Mouse (Mus musculus): ENCODE measurements around the gene Gnat1. TPM values are rescaled to one million over a fixed set of nuclear protein-coding genes. Genes with fewer than 3 reads are reported as not detected.
A peak's percentile ranks its signal among the peaks of the same experiment; 100 is the strongest.

Gene Gnat1
- polyA plus RNA-seq, 1 experiment from 2014 or later: 2.9 TPM

- 83% methylated on average over 4 of the region's 4 CpGs for WGBS
- Histone ChIP-seq H3K9me3 (replicated peaks) (no peaks in the 10 kb centered on the region), H3K27ac (replicated peaks) (no peak overlapping the region), H3K4me3 (replicated peaks) (no peak overlapping the region), H3K9ac (replicated peaks) (no peak overlapping the region), H3K4me2 (no peak overlapping the region), H3K36me3 (no peaks in the 10 kb centered on the region), H3K27me3 (replicated peaks) (no peaks in the 10 kb centered on the region), H3K4me1 (peaks cover 23% of the 10 kb centered on the region)
- no peak for ATAC-seq (ENCODE audit: low FRiP score)
Measured at GRCm38 (mm10) chr9:107654585-107654984, 24.9 kb downstream of the Gnat1 start.

GRCm38 (mm10) chr9:107653474-107653873, 26.0 kb downstream of the Gnat1 start:
- Histone ChIP-seq H3K27ac (replicated peaks) (no peak overlapping the region), H3K4me3 (replicated peaks) (no peak overlapping the region), H3K9me3 (replicated peaks) (no peaks in the 10 kb centered on the region), H3K9ac (replicated peaks) (no peak overlapping the region), H3K27me3 (replicated peaks) (no peaks in the 10 kb centered on the region), H3K4me2 (no peak overlapping the region), H3K36me3 (no peaks in the 10 kb centered on the region), H3K4me1 (peaks cover 17% of the 10 kb centered on the region)
- 81% methylated on average over 2 of the region's 2 CpGs for whole genome bisulfite sequencing
- no peak for ATAC-seq (ENCODE audit: low FRiP score)

GRCm38 (mm10) chr9:107650708-107651481, 28.6 kb downstream of the Gnat1 start:
- H3K4me2 ChIP-seq: no peak overlapping the region
- no peaks in the 10 kb centered on the region for H3K9me3 ChIP-seq (replicated peaks)
- peaks cover 17% of the 10 kb centered on the region for H3K4me1 ChIP-seq
- WGBS: 25% methylated on average over 12 of the region's 12 CpGs
- H3K36me3 ChIP-seq: no peaks in the 10 kb centered on the region
- H3K27me3 ChIP-seq (replicated peaks): no peaks in the 10 kb centered on the region
- peak; percentile 85 for ATAC-seq (ENCODE audit: low FRiP score)
- H3K27ac ChIP-seq (replicated peaks): peak overlapping the region; percentile 68
- no peak overlapping the region for H3K9ac ChIP-seq (replicated peaks)
- H3K4me3 ChIP-seq (replicated peaks): no peak overlapping the region

GRCm38 (mm10) chr9:107650225-107650624, 29.3 kb downstream of the Gnat1 start:
- 63% methylated on average over 7 of the region's 7 CpGs for WGBS
- H3K27me3 ChIP-seq (replicated peaks): no peaks in the 10 kb centered on the region
- ATAC-seq (ENCODE audit: low FRiP score): no peak

GRCm38 (mm10) chr9:107648767-107649166, 30.7 kb downstream of the Gnat1 start:
- H3K4me1 ChIP-seq: peaks cover 32% of the 10 kb centered on the region
- H3K4me3 ChIP-seq (replicated peaks): no peak overlapping the region
- no peaks in the 10 kb centered on the region for H3K9me3 ChIP-seq (replicated peaks)
- no peak overlapping the region for H3K27ac ChIP-seq (replicated peaks)
- H3K4me2 ChIP-seq: no peak overlapping the region
- 80% methylated on average over 3 of the region's 3 CpGs for WGBS
- no peak for ATAC-seq (ENCODE audit: low FRiP score)
- H3K36me3 ChIP-seq: no peaks in the 10 kb centered on the region
- no peaks in the 10 kb centered on the region for H3K27me3 ChIP-seq (replicated peaks)
- no peak overlapping the region for H3K9ac ChIP-seq (replicated peaks)

More at GRCm38 (mm10) chr9:107650225-107650624, 29.3 kb downstream of the Gnat1 start:
- Histone ChIP-seq H3K9me3 (replicated peaks) (no peaks in the 10 kb centered on the region), H3K4me2 (no peak overlapping the region), H3K9ac (replicated peaks) (no peak overlapping the region), H3K4me1 (peaks cover 20% of the 10 kb centered on the region), H3K36me3 (no peaks in the 10 kb centered on the region), H3K4me3 (replicated peaks) (no peak overlapping the region), H3K27ac (replicated peaks) (peak overlapping the region; percentile 68)

GRCm38 (mm10) chr9:107646975-107647374, 32.5 kb downstream of the Gnat1 start:
- H3K4me3 ChIP-seq (replicated peaks): no peak overlapping the region
- no peak overlapping the region for H3K27ac ChIP-seq (replicated peaks)
- WGBS: 83% methylated on average over 6 of the region's 6 CpGs
- H3K36me3 ChIP-seq: no peaks in the 10 kb centered on the region
- no peak overlapping the region for H3K4me2 ChIP-seq
- H3K9ac ChIP-seq (replicated peaks): no peak overlapping the region
- H3K4me1 ChIP-seq: peaks cover 32% of the 10 kb centered on the region
- no peaks in the 10 kb centered on the region for H3K9me3 ChIP-seq (replicated peaks)
- H3K27me3 ChIP-seq (replicated peaks): no peaks in the 10 kb centered on the region
- ATAC-seq (ENCODE audit: low FRiP score): no peak

- no peak overlapping the region for H3K27ac ChIP-seq (replicated peaks)
- ATAC-seq (ENCODE audit: low FRiP score): peak; percentile 73
- peaks cover 24% of the 10 kb centered on the region for H3K4me1 ChIP-seq
- H3K36me3 ChIP-seq: no peaks in the 10 kb centered on the region
- peak overlapping the region; percentile 67 for H3K4me2 ChIP-seq
- WGBS: 14% methylated on average over 5 of the region's 5 CpGs
- no peak overlapping the region for H3K4me3 ChIP-seq (replicated peaks)
- no peaks in the 10 kb centered on the region for H3K9me3 ChIP-seq (replicated peaks)
- no peaks in the 10 kb centered on the region for H3K27me3 ChIP-seq (replicated peaks)
- no peak overlapping the region for H3K9ac ChIP-seq (replicated peaks)
Measured at GRCm38 (mm10) chr9:107645577-107645976, 33.9 kb downstream of the Gnat1 start.

- Histone ChIP-seq H3K4me3 (replicated peaks) (peak overlapping the region; percentile 36), H3K9me3 (replicated peaks) (no peaks in the 10 kb centered on the region), H3K9ac (replicated peaks) (peak overlapping the region; percentile 44), H3K27ac (replicated peaks) (no peak overlapping the region), H3K36me3 (no peaks in the 10 kb centered on the region), H3K4me2 (peak overlapping the region; percentile 67), H3K4me1 (peaks cover 20% of the 10 kb centered on the region), H3K27me3 (replicated peaks) (no peaks in the 10 kb centered on the region)
- WGBS: 54% methylated on average over 7 of the region's 7 CpGs
- ATAC-seq (ENCODE audit: low FRiP score): peak; percentile 48; the same call in 1 of the 2 replicates
Measured at GRCm38 (mm10) chr9:107645153-107645510, 34.4 kb downstream of the Gnat1 start.

GRCm38 (mm10) chr9:107644495-107645152, 34.9 kb downstream of the Gnat1 start:
- 5% methylated on average over 35 of the region's 35 CpGs for WGBS
- H3K9ac ChIP-seq (replicated peaks): peak overlapping the region; percentile 44

GRCm38 (mm10) chr9:107643544-107644214, 35.8 kb downstream of the Gnat1 start:
- Histone ChIP-seq H3K36me3 (no peaks in the 10 kb centered on the region), H3K27me3 (replicated peaks) (no peaks in the 10 kb centered on the region), H3K4me1 (peaks cover 15% of the 10 kb centered on the region), H3K4me2 (peak overlapping the region; percentile 67), H3K27ac (replicated peaks) (no peak overlapping the region), H3K9ac (replicated peaks) (no peak overlapping the region), H3K4me3 (replicated peaks) (no peak overlapping the region), H3K9me3 (replicated peaks) (no peaks in the 10 kb centered on the region)
- 95% methylated on average over 13 of the region's 13 CpGs for WGBS
- no peak for ATAC-seq (ENCODE audit: low FRiP score)

More at GRCm38 (mm10) chr9:107644495-107645152, 34.9 kb downstream of the Gnat1 start:
- Histone ChIP-seq H3K4me3 (replicated peaks) (peak overlapping the region; percentile 36), H3K27ac (replicated peaks) (peak overlapping the region; percentile 48; the same call in 1 of the 2 replicates), H3K36me3 (no peaks in the 10 kb centered on the region), H3K9me3 (replicated peaks) (no peaks in the 10 kb centered on the region), H3K4me1 (peaks cover 16% of the 10 kb centered on the region), H3K27me3 (replicated peaks) (no peaks in the 10 kb centered on the region), H3K4me2 (peak overlapping the region; percentile 67)
- peak; percentile 79 for ATAC-seq (ENCODE audit: low FRiP score)

GRCm38 (mm10) chr9:107641666-107642065, 37.8 kb downstream of the Gnat1 start:
- H3K4me2 ChIP-seq: no peak overlapping the region
- H3K4me3 ChIP-seq (replicated peaks): no peak overlapping the region
- H3K36me3 ChIP-seq: no peaks in the 10 kb centered on the region
- no peak for ATAC-seq (ENCODE audit: low FRiP score)
- peak overlapping the region; percentile 26; the same call in 1 of the 2 replicates for H3K9ac ChIP-seq (replicated peaks)
- no peaks in the 10 kb centered on the region for H3K27me3 ChIP-seq (replicated peaks)
- no peak overlapping the region for H3K27ac ChIP-seq (replicated peaks)
- peaks cover 25% of the 10 kb centered on the region for H3K4me1 ChIP-seq
- H3K9me3 ChIP-seq (replicated peaks): no peaks in the 10 kb centered on the region
- WGBS: 22% methylated on average over 8 of the region's 8 CpGs

All from neural tube, embryonic 15.5 days (tissue).